Mouse (Mus musculus) hindbrain, postnatal 0 days (tissue): ENCODE data around the gene Nexmif. TPM values are rescaled to one million over a fixed set of nuclear protein-coding genes. Genes with fewer than 3 reads are reported as not detected.
A peak's percentile ranks its signal among the peaks of the same experiment; 100 is the strongest.

Source experiments
- ATAC-seq: fragments of 200-750 bp; cut with Nextera tagmentation; 2 replicates; pipeline ENCODE4 v1.8.0; 2017; ENCODE audit warnings: mild to moderate bottlenecking, moderate TSS enrichment, moderate library complexity
- DNase-seq: peaks from one replicate; pipeline ENCODE4 v3.0.0-alpha.2; 2015; ENCODE audit warnings: low spot score
- H3K27ac ChIP-seq: fragments of 300-500 bp; sonication (generic); 2 replicates; pipeline ENCODE4 v1.5.1; 2014; ENCODE audit warnings: mild to moderate bottlenecking
- H3K27me3 ChIP-seq: fragments of 300-500 bp; sonication (generic); 2 replicates; pipeline ENCODE4 v1.6.1; 2014; ENCODE audit warnings: low read length, mixed read lengths; ENCODE audit not compliant: insufficient read depth
- H3K36me3 ChIP-seq: fragments of 300-500 bp; sonication (generic); 2 replicates; pipeline ENCODE4 v1.6.1; 2014; ENCODE audit warnings: low read length, mixed read lengths; ENCODE audit not compliant: insufficient read depth
- H3K4me1 ChIP-seq: fragments of 300-500 bp; sonication (generic); 2 replicates; pipeline ENCODE4 v1.6.1; 2014; ENCODE audit warnings: antibody characterized with exemption, low read length, mixed read lengths; ENCODE audit not compliant: insufficient read depth
- H3K4me2 ChIP-seq: fragments of 300-500 bp; sonication (generic); 2 replicates; pipeline ENCODE4 v1.6.1; 2014; ENCODE audit warnings: low read depth, mild to moderate bottlenecking, low read length, moderate library complexity, mixed read lengths
- H3K4me3 ChIP-seq: fragments of 300-500 bp; sonication (generic); 2 replicates; pipeline ENCODE4 v1.5.1; 2014; ENCODE audit warnings: low read length
- H3K9ac ChIP-seq: fragments of 300-500 bp; sonication (generic); replicated peaks from 2 replicates; pipeline ENCODE4 v1.6.1; 2014; ENCODE audit warnings: mild to moderate bottlenecking, low read length, moderate library complexity, mixed read lengths
- H3K9me3 ChIP-seq: fragments of 300-500 bp; sonication (generic); 2 replicates; pipeline ENCODE4 v1.6.1; 2016; ENCODE audit warnings: low read length, mixed read lengths
- CTCF ChIP-seq: IDR thresholded peaks from 2 replicates; pipeline ENCODE4 v1.5.1; 2016; ENCODE audit warnings: antibody characterized with exemption, control low read depth, low read depth
- WGBS: fragments of 180-500 bp; shearing (Covaris S2); extraction: QIAGEN DNeasy Blood & Tissue Kit; methylation state at CpG from one replicate; pipeline ENCODE4 v1.1.7; 2014; 5-methylcytosine and 5-hydroxymethylcytosine counted together
- microRNA counts: library from miRNA; unstranded; fragments of <30 nt; microRNA quantifications from one replicate; lab custom pipeline; 2015
- microRNA-seq, 2 experiments: library from miRNA; unstranded; fragments of <30 nt; microRNA quantifications; one replicate each; pipeline ENCODE4; 2016
- polyA plus RNA-seq: library from polyadenylated mRNA; unstranded; fragments of >200 nt; fragmentation: Nextera tagmentation; extraction: Ambion mirVana; gene quantifications from 2 replicates; pipeline ENCODE4 v1.2.1, GENCODE M21; 2015
- total RNA-seq: library from RNA; depleted of rRNA; stranded (reverse); fragments of >200 nt; gene quantifications from 2 replicates; pipeline ENCODE4 v1.2.3, GENCODE M21; 2014; rRNA removed

Gene Nexmif
- total and polyA plus RNA-seq, 2 experiments from 2014 or later: 15.3 to 30.1 TPM

- no peak overlapping the region for H3K4me2 ChIP-seq
- ATAC-seq (no peak), DNase-seq (no peak)
- H3K27ac ChIP-seq: no peak overlapping the region
- H3K9ac ChIP-seq: no peak overlapping the region
- H3K36me3 ChIP-seq: no peaks in the 10 kb centered on the region
- H3K4me3 ChIP-seq: no peak overlapping the region
- WGBS: 44% methylated on average over 4 of the region's 4 CpGs
- H3K4me1 ChIP-seq: no peaks in the 10 kb centered on the region
- H3K27me3 ChIP-seq: no peaks in the 10 kb centered on the region
- TF ChIP-seq CTCF: no peak
- H3K9me3 ChIP-seq: no peaks in the 10 kb centered on the region
These were observed 168.2 kb downstream of the Nexmif start for GRCm38 (mm10) chrX:104032756-104033155.

MicroRNAs encoded within 50 kb of the gene (microRNA counts, 519-probe panel; counts per million panel counts)
- 2,335 counts per million, percentile 33 among the panel's probes with 10 or more counts for microRNA mmu-miR-672 (lab: Ali Mortazavi, UCI)

Small RNA genes within 50 kb of the gene (microRNA-seq; reads per million reads assigned to microRNA genes)
- 0 reads per million in 2 experiments for gene Gm24993
- gene Mir672: 298 to 343 reads per million in 2 experiments

Other genes starting within 250 kb of the Nexmif start
- 31.3 and 32.3 TPM in 2 replicates for gene Rlim, start 219.9 kb downstream of the Nexmif start, total RNA-seq
- 19.5 and 20.5 TPM in 2 replicates for gene Rlim, start 219.9 kb downstream of the Nexmif start, polyA plus RNA-seq
- 10.3 and 23.2 TPM in 2 replicates for gene Abcb7, start 212.7 kb upstream of the Nexmif start, total RNA-seq
- 3.5 and 3.8 TPM in 2 replicates for gene Abcb7, start 212.7 kb upstream of the Nexmif start, polyA plus RNA-seq